Mouse (Mus musculus): ENCODE measurements around the gene Col6a3.

DNA sequence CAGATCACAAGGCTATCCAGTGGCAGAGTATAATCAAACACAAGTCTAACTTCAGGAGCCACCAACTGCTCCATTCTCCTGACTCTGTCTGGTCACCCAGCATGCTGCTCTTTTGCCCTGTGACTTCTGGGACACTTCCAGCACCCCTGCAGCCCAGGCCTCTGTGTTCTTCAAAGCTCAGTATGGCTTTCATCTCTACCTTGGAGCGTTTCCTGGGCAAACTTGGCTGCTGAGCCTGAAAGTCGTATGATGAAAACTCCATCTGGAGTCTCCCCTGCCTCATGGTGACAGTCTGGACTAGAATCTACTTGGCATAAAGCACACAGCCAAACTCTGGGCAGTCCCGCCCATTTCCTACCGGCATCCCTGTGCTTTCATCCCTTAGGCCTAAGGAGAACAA, 95.2 kb downstream of the Col6a3 start:
- no peak for TF ChIP-seq CTCF (conservative IDR thresholded peaks at IDR 0.05; ENCODE audit: low read length)
- TF ChIP-seq NANOG (IDR thresholded peaks at IDR 0.05; ENCODE audit: borderline replicate concordance, low read length) = no peak

Data from E14TG2a.4 (cell line).